25 mouse cellular contexts compared by ENCODE assay signal in genomic region chr6:28852342-28852741, GRCm38 (mm10). TPM values are rescaled to one million over a fixed set of nuclear protein-coding genes. Genes with fewer than 3 reads are reported as not detected.
DNase-seq lines count a peak whose midpoint lies in the region; ATAC-seq lines count a peak whose summit lies in the region.
"Had no signal": no experiment of that assay in that cellular context is flagged by ENCODE, and none has a peak within 500 bp of the region (broad histone marks: within the 10 kb centered on the region; RNA-seq: fewer than 3 reads in every experiment).

No protein-coding gene starts in this region.

- no peak overlapping the region for H3K4me3 ChIP-seq in forebrain, embryonic 15.5 days
- H3K4me3 ChIP-seq in forebrain, embryonic 14.5 days (ENCODE audit: low read depth, low read length): no peak overlapping the region
- H3K4me3 ChIP-seq in hindbrain, embryonic 13.5 days: no peak overlapping the region
- no peak overlapping the region for H3K4me3 ChIP-seq in hindbrain, embryonic 12.5 days
- no peak overlapping the region for H3K4me3 ChIP-seq in midbrain, embryonic 13.5 days (replicated peaks)
- no peak overlapping the region for H3K4me3 ChIP-seq in midbrain, embryonic 10.5 days
- no peak overlapping the region for H3K4me3 ChIP-seq in neural tube, embryonic 14.5 days (ENCODE audit: low read depth, low read length)
- H3K4me3 ChIP-seq: forebrain, embryonic 10.5 days; gastrocnemius, adult 2 months; heart, embryonic 12.5 days; heart, embryonic 15.5 days; hindbrain, embryonic 15.5 days had no signal

- ATAC-seq in forebrain, embryonic 15.5 days (replicated peaks): 0 out of 2 replicates have a peak, but pooled peaks have one; percentile 12
- no peak for ATAC-seq in forebrain, embryonic 14.5 days
- ATAC-seq in hindbrain, embryonic 13.5 days (ENCODE audit: low FRiP score): no peak
- ATAC-seq in hindbrain, embryonic 12.5 days (ENCODE audit: low FRiP score): no peak
- ATAC-seq in midbrain, embryonic 13.5 days: no peak
- ATAC-seq in neural tube, embryonic 14.5 days (ENCODE audit: low read depth): no peak
- ATAC-seq: forebrain, postnatal 0 days; Patski had no signal

- WGBS in forebrain, embryonic 15.5 days: 68% methylated on average over 7 of the region's 7 CpGs
- 72% methylated on average over 7 of the region's 7 CpGs for WGBS in forebrain, embryonic 14.5 days
- 75% methylated on average over 7 of the region's 7 CpGs for WGBS in hindbrain, embryonic 13.5 days
- WGBS in hindbrain, embryonic 12.5 days: 74% methylated on average over 7 of the region's 7 CpGs
- 73% methylated on average over 7 of the region's 7 CpGs for WGBS in midbrain, embryonic 13.5 days
- 81% methylated on average over 7 of the region's 7 CpGs for WGBS in midbrain, embryonic 10.5 days
- 44% methylated on average over 7 of the region's 7 CpGs for whole genome bisulfite sequencing in neural tube, embryonic 14.5 days

- H3K27me3 ChIP-seq in forebrain, embryonic 15.5 days: no peaks in the 10 kb centered on the region
- no peaks in the 10 kb centered on the region for H3K27me3 ChIP-seq in forebrain, embryonic 14.5 days (replicated peaks; ENCODE audit: control insufficient read depth, insufficient read depth, low read length)
- no peaks in the 10 kb centered on the region for H3K27me3 ChIP-seq in hindbrain, embryonic 13.5 days
- H3K27me3 ChIP-seq in hindbrain, embryonic 12.5 days: no peaks in the 10 kb centered on the region
- H3K27me3 ChIP-seq in midbrain, embryonic 13.5 days: no peaks in the 10 kb centered on the region
- H3K27me3 ChIP-seq in midbrain, embryonic 10.5 days (ENCODE audit: low read depth, poor library complexity, severe bottlenecking): no peaks in the 10 kb centered on the region
- no peaks in the 10 kb centered on the region for H3K27me3 ChIP-seq in neural tube, embryonic 14.5 days (ENCODE audit: control insufficient read depth, insufficient read depth, low read length)
- H3K27me3 ChIP-seq: CH12.LX; heart, embryonic 12.5 days; heart, embryonic 15.5 days; hindbrain, embryonic 15.5 days; Patski had no signal

- no peaks in the 10 kb centered on the region for H3K36me3 ChIP-seq in forebrain, embryonic 15.5 days
- no peaks in the 10 kb centered on the region for H3K36me3 ChIP-seq in forebrain, embryonic 14.5 days (ENCODE audit: control insufficient read depth, insufficient read depth, low read length)
- no peaks in the 10 kb centered on the region for H3K36me3 ChIP-seq in hindbrain, embryonic 13.5 days
- H3K36me3 ChIP-seq in hindbrain, embryonic 12.5 days: no peaks in the 10 kb centered on the region
- H3K36me3 ChIP-seq in midbrain, embryonic 13.5 days: no peaks in the 10 kb centered on the region
- H3K36me3 ChIP-seq in midbrain, embryonic 10.5 days: no peaks in the 10 kb centered on the region
- H3K36me3 ChIP-seq in neural tube, embryonic 14.5 days (ENCODE audit: control insufficient read depth, insufficient read depth, low read length): no peaks in the 10 kb centered on the region
- H3K36me3 ChIP-seq: forebrain, embryonic 10.5 days; heart, embryonic 12.5 days; heart, embryonic 15.5 days; hindbrain, embryonic 15.5 days had no signal

- H3K9me3 ChIP-seq in forebrain, embryonic 15.5 days: no peaks in the 10 kb centered on the region
- H3K9me3 ChIP-seq in forebrain, embryonic 14.5 days (replicated peaks; ENCODE audit: control insufficient read depth, low read length): no peaks in the 10 kb centered on the region
- no peaks in the 10 kb centered on the region for H3K9me3 ChIP-seq in hindbrain, embryonic 13.5 days
- H3K9me3 ChIP-seq in hindbrain, embryonic 12.5 days (replicated peaks): no peaks in the 10 kb centered on the region
- H3K9me3 ChIP-seq in midbrain, embryonic 13.5 days: no peaks in the 10 kb centered on the region
- H3K9me3 ChIP-seq in midbrain, embryonic 10.5 days (replicated peaks): no peaks in the 10 kb centered on the region
- no peaks in the 10 kb centered on the region for H3K9me3 ChIP-seq in neural tube, embryonic 14.5 days (ENCODE audit: control insufficient read depth, low read length)
- H3K9me3 ChIP-seq: forebrain, embryonic 10.5 days; G1E; heart, embryonic 12.5 days; heart, embryonic 15.5 days; hindbrain, embryonic 15.5 days had no signal

- DNase-seq in forebrain, embryonic 14.5 days (ENCODE audit: low spot score): no peak
- DNase-seq in midbrain, embryonic 10.5 days (ENCODE audit: low spot score): no peak
- DNase-seq: adrenal gland, postnatal 10 days; adrenal gland, postnatal 36 days; B cell, adult 2 months; cerebellum, adult 9-10 months; cerebellum, postnatal 14 days; forebrain, postnatal 0 days; gastrocnemius, adult 2 months; gastrocnemius, postnatal 14 days; heart, adult 18-20 months; heart, postnatal 14 days; heart, postnatal 4 days had no signal

- no peak overlapping the region for H3K27ac ChIP-seq in forebrain, embryonic 15.5 days (replicated peaks)
- no peak overlapping the region for H3K27ac ChIP-seq in forebrain, embryonic 14.5 days (ENCODE audit: low read depth, low read length)
- H3K27ac ChIP-seq in hindbrain, embryonic 13.5 days: no peak overlapping the region
- no peak overlapping the region for H3K27ac ChIP-seq in hindbrain, embryonic 12.5 days
- H3K27ac ChIP-seq in midbrain, embryonic 13.5 days: 0 out of 2 replicates have a peak overlapping the region, but pooled peaks have one; percentile 19
- no peak overlapping the region for H3K27ac ChIP-seq in midbrain, embryonic 10.5 days (replicated peaks)
- H3K27ac ChIP-seq in neural tube, embryonic 14.5 days (ENCODE audit: low read depth, low read length): no peak overlapping the region
- H3K27ac ChIP-seq: forebrain, embryonic 10.5 days; gastrocnemius, adult 2 months; heart, embryonic 15.5 days had no signal

- H3K4me2 ChIP-seq in forebrain, embryonic 15.5 days (replicated peaks): no peak overlapping the region
- no peak overlapping the region for H3K4me2 ChIP-seq in forebrain, embryonic 14.5 days (ENCODE audit: low read length)
- H3K4me2 ChIP-seq in hindbrain, embryonic 13.5 days: no peak overlapping the region
- H3K4me2 ChIP-seq in hindbrain, embryonic 12.5 days (replicated peaks): no peak overlapping the region
- no peak overlapping the region for H3K4me2 ChIP-seq in midbrain, embryonic 13.5 days (replicated peaks)
- H3K4me2 ChIP-seq in neural tube, embryonic 14.5 days (ENCODE audit: low read depth, low read length): no peak overlapping the region
- H3K4me2 ChIP-seq: heart, embryonic 12.5 days; heart, embryonic 15.5 days; hindbrain, embryonic 15.5 days had no signal

- H3K4me1 ChIP-seq in forebrain, embryonic 15.5 days: peaks cover 38% of the 10 kb centered on the region
- peaks cover 29% of the 10 kb centered on the region for H3K4me1 ChIP-seq in forebrain, embryonic 14.5 days (ENCODE audit: control insufficient read depth, insufficient read depth, low read length)
- H3K4me1 ChIP-seq in hindbrain, embryonic 13.5 days (replicated peaks): peaks cover 72% of the 10 kb centered on the region
- peaks cover 58% of the 10 kb centered on the region for H3K4me1 ChIP-seq in hindbrain, embryonic 12.5 days
- H3K4me1 ChIP-seq in midbrain, embryonic 13.5 days (replicated peaks): peaks cover 59% of the 10 kb centered on the region
- H3K4me1 ChIP-seq in midbrain, embryonic 10.5 days: peaks cover 56% of the 10 kb centered on the region
- H3K4me1 ChIP-seq in neural tube, embryonic 14.5 days (ENCODE audit: control insufficient read depth, insufficient read depth, low read length): peaks cover 39% of the 10 kb centered on the region

- no peak overlapping the region for H3K9ac ChIP-seq in forebrain, embryonic 15.5 days (replicated peaks)
- H3K9ac ChIP-seq in forebrain, embryonic 14.5 days (ENCODE audit: low read length): no peak overlapping the region
- 0 out of 2 replicates have a peak overlapping the region, but pooled peaks have one; percentile 39 for H3K9ac ChIP-seq in hindbrain, embryonic 13.5 days
- no peak overlapping the region for H3K9ac ChIP-seq in hindbrain, embryonic 12.5 days
- no peak overlapping the region for H3K9ac ChIP-seq in midbrain, embryonic 13.5 days (replicated peaks)
- H3K9ac ChIP-seq in neural tube, embryonic 14.5 days (replicated peaks; ENCODE audit: low read depth, low read length): 0 out of 2 replicates have a peak overlapping the region, but pooled peaks have one; percentile 21
- H3K9ac ChIP-seq: forebrain, postnatal 0 days; heart, embryonic 12.5 days; heart, embryonic 15.5 days; hindbrain, embryonic 15.5 days had no signal

RNA-seq across cellular contexts. Expression of gene Lrrc4, which starts 20.8 kb away (rescaled TPM):
- 6.4 and 6.5 TPM in 2 replicates for polyA plus RNA-seq in forebrain, embryonic 15.5 days (2015; fragmentation: Nextera tagmentation; extraction: Ambion mirVana)
- polyA plus RNA-seq in forebrain, embryonic 14.5 days (2014; fragmentation: Nextera tagmentation; extraction: Ambion mirVana): 5.8 and 7.6 TPM in 2 replicates
- 5.6 and 6.4 TPM in 2 replicates for polyA plus RNA-seq in hindbrain, embryonic 13.5 days (2015; fragmentation: Nextera tagmentation; extraction: Ambion mirVana)
- polyA plus RNA-seq in hindbrain, embryonic 12.5 days (2016; fragmentation: Nextera tagmentation; extraction: Ambion mirVana): 3.6 and 4.6 TPM in 2 replicates
- 5.1 and 5.3 TPM in 2 replicates for polyA plus RNA-seq in midbrain, embryonic 13.5 days (2015; fragmentation: Nextera tagmentation; extraction: Ambion mirVana)
- 1.5 and 2.3 TPM in 2 replicates for polyA plus RNA-seq in midbrain, embryonic 10.5 days (2016; fragmentation: Nextera tagmentation; extraction: Ambion mirVana)
- polyA plus RNA-seq in neural tube, embryonic 14.5 days (2014; fragmentation: Nextera tagmentation; extraction: Ambion mirVana): 9.7 and 11.5 TPM in 2 replicates
- polyA plus RNA-seq: G1E, Patski had no signal

Comparison
In these comparisons a context has a peak if more than half of its experiments do, and no peak if none do; other contexts are left out.
1. H3K9ac ChIP-seq: peak in hindbrain, embryonic 13.5 days (single experiment) and neural tube, embryonic 14.5 days (single experiment); none in forebrain, embryonic 15.5 days (single experiment), forebrain, embryonic 14.5 days (single experiment), hindbrain, embryonic 12.5 days (single experiment) and midbrain, embryonic 13.5 days (single experiment).